Mouse (Mus musculus): ENCODE data around the gene Sp4. TPM values are rescaled to one million over a fixed set of nuclear protein-coding genes. Genes with fewer than 3 reads are reported as not detected.
A peak's percentile ranks its signal among the peaks of the same experiment; 100 is the strongest.

Sp4 gene
- 10 to 100 TPM in 1 of 2 experiments, 1 to 10 TPM in 1; 7.8 to 10.3 TPM for total RNA-seq (2021)

DNA sequence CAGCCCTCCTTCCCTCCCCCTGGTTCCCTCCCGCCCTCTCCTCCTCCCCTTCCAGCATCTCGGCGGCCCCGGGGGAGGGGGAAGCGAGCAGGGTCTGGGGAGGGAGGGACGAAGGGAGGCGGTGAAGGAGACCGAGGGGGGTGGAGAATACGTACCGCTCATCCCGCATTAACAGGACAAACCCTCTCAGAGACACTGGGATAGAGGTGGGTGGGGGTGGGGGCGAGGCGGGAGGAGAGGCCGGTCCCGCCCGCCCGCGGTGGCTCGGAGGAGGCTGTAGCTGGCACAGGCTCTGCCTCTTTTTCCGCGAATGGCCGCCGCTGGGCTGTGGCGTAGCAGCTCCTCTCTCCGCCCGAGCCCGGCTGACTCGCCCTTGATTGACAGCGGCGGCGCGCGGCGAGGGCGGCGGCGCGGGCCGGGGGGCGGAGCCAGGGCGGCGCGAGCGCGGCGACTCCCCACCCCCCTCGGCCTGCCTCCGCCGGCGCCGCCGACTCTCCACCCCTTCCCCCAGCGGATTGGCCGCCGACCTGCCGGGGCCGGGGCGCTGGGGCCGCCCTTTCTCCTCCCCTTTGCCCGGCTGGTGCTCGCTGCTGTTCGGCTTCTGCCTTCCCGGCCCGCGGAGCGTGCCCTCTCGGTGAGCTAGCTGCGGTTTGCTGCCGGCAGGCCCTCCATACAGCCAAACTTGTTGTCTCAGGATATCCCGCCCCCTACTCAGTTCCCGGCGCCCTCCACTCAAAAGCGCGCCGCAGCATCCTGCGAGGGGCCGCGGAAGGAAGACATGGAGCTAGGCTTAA lies at the start of gene Sp4:
TSS of gene Sp4 (minus strand) at position 369 of the 794 bp plus-strand sequence.
- intact Hi-C loops (cut with DNase I), result loop anchor here (5.0 kb wide), 2 partner anchors 104 to 551 kb away; partner anchors contain the start of gene Dnah11

DNA sequence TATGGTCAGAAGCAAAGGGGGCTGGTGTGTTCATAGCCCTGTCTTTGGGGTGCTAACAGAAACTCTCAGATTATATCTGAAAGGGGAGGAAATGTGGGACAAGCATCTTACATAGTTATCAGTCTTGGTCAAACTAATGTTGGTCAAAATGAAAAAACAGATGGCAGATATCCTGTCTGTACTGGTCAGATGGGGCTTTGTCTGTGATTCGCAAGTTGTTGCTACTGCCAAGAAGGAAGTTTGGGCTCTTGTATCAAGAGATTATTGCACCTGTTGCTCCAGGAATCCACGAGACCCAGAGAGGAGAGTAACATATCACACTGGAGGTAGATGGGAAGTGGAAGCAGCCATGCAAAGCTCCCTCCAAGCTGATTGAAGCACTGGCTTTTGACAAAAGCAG lies 37.9 kb upstream of the Sp4 start:
- intact Hi-C loops (cut with DNase I), result no loop called here
- DNase-seq, result no peak

More for the DNA sequence above, at the start of gene Sp4:
- peak; percentile 93 to 94 for DNase-seq

DNA sequence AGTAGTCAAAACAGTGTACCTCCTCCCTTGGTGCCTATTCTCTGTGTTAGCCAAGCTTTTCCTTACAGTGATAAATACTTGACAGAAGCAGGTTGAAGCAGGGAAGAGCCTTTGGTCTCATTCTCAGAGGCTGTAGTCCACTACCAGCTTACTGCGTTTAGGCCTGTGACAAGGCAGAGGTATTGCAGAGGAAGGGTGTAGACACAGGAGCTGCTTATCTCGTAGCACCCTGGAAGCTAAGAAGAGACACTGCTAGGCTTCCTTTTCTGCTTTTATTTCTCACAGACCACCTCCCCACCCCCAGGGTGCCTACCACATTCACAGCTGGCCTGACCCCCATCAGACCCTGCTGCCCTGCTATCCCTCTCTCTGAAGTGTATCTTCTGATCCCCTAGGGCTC lies 37.0 kb upstream of the Sp4 start:
- DNase-seq, result no peak
- intact Hi-C loops (cut with DNase I), result no loop called here

DNA sequence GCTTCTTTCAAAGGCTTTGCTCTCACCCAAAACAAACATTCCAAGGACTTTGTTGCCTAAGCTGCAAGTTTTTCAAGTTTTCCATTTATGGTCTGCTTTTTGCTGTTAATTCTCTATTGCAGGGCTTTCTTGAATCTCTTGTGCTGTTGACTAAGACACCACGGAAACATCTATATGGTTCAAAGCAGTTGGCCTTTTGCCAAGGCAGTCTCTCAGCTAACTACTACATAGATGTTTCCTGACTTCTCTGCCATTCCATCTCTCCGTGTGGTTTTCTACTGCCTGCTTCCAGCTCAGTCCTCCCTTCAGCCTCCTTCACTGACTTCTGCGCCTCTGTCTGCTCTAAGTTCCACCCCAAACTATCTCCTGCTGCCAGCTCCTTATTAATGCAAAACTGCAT lies 36.1 kb upstream of the Sp4 start:
- intact Hi-C loops (cut with DNase I), result no loop called here
- no peak for DNase-seq

DNA sequence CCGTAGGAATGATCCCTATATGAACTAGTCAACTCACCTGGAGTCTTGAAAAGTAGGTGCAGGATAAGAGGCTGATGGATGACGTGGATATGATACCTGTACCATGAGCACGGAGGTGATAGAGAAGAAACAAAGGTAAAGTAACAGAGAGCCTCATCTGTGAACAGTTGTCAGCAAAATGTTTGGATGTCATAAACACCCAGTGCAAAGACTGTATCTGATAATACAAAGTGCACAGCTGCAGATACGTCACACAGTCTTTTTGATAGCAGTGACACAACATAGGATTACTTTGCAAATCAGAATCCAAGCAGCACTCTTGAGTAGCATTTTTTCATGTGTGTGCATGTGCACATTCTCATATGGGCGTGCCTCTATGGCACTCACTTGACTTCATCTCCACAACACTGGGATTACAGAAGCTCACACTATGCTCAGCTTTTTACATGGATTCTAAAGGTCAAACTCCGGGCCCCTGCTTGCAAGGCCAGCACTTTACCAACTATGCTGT lies 27.6 kb upstream of the Sp4 start:
- no peak for DNase-seq
- intact Hi-C loops (cut with DNase I), result no loop called here

DNA sequence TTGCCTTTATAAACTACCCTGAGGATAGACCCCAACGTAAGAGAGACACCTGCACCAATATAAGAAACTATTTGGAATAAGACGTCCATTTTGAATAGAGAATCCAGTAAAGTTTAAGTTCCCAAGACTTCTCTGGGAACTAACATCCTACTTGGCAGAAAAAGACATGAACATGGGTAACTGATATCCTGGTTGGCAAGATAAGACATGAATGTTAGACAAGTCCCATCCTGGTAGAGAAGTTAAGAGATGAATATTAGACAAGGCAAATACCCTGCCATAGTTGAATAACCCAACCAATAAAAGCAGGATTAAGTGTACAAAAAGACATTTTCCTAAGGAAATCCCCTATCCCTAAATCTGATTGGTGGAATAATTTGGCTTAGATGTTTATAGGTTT lies 26.3 kb upstream of the Sp4 start:
- no peak for DNase-seq
- intact Hi-C loops (cut with DNase I), result no loop called here

DNA sequence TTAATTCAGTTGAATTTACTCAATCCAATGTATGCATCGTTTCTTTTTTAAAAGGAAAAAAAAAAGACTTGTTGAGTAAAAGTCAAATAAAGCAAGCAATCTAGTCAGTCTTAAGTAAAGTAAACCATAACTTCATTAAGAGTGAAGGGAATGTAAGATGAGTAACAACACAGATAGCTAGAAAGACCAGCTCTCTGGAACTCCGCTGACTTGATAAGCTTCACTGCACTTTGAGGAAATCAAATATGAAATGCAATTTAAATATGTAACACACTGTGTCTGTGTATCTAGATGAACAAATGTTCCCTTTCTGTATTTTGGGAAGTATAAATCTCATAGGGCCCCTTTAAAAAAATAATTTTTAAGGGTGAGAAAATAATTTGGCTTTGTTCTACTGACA lies 24.9 kb upstream of the Sp4 start:
- no peak for DNase-seq
- intact Hi-C loops (cut with DNase I), result no loop called here

DNA sequence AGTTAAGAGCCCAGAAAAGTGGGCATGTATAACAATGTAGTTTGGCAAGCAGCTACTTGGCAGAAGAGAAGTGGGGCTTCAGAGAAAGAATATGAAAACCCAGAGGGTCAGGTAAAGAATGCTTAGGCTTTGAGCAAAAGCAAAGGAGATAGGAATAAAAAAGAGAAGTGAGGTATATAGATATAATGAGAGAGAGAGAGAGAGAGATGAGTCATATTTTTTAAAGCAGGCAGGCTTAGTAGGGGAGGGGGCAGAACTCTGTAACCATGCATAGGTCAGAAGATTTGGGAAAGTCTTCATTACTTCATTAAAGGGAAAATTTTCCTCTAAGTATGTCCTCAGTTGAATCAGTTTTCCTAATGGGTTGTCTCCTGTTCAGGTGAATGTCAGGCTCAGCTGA lies 18.8 kb upstream of the Sp4 start:
- intact Hi-C loops (cut with DNase I), result no loop called here
- DNase-seq, result no peak

DNA sequence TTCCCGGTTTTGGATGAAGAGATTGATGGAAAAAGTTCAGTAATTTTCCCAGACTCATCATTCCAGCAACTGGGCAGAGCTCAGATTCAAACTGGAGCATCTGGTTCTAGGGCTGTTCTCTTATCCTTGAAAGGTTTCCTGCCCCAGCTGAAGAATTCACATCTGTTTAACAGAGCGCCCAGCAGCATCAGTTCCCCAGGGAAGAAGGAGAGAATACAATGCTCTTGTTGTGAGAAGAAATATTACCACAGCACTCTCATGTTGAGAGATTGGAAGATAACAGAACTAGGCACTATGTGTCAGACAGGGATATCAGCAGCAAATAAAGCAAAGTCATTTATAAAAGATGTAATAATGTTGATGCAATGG lies 13.2 kb upstream of the Sp4 start:
- intact Hi-C loops (cut with DNase I), result no loop called here
- peak in 1 of 2 experiments; percentile 4 for DNase-seq

DNA sequence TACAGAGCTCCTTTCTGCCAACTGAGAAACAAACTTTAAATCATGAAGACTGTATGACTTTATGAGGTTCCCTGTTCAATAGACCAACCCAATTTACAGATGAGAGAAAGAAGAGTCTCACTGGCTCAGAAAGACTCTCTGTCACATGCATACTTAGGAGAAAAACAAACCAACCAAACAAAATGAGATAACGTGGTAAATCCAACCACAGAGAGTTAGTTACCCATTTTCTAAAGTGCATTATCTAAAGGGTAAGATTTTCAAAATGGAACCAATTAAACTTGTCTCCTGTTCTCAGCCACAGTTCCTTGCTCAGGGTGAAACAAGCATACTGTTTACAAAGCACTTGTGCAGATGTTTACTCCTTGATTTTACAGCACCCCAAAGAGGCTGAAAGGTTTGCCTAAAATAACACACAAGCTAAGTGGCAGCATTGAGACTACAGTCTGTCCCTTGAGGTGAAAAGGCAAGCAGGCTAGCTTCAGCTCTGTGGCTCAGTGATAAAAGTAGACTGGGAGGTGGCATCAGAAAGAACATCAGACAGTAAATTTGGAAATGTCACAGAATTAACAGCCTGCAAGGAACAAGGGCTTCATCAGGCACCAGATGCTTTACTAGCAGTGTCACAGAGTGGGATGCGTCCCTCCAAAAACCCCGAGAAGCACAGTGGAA lies 12.7 kb upstream of the Sp4 start:
- intact Hi-C loops (cut with DNase I), result no loop called here
- no peak for DNase-seq

DNA sequence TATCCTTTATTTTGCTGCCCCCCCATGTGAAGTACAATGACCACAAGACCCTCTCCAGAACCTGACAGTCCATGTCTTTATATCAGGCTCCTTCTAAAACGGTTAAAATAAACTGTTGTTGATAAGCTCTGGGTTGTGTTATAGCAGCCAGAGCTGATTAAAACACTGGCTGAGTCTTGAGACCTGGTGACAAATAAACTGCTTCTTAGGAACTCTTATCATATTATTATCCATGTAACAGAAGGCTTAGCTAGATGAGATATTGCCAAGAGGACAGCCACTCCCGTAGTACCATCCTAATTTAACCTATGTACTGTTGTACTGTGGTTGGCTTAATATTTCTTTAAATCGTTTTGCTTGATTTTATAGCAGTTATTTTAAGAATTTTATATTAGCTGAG lies 2.3 kb upstream of the Sp4 start:
- intact Hi-C loops (cut with DNase I), result loop anchor here (5.0 kb wide), 2 partner anchors 106 to 549 kb away; partner anchors contain the start of gene Dnah11
- no peak for DNase-seq

DNA sequence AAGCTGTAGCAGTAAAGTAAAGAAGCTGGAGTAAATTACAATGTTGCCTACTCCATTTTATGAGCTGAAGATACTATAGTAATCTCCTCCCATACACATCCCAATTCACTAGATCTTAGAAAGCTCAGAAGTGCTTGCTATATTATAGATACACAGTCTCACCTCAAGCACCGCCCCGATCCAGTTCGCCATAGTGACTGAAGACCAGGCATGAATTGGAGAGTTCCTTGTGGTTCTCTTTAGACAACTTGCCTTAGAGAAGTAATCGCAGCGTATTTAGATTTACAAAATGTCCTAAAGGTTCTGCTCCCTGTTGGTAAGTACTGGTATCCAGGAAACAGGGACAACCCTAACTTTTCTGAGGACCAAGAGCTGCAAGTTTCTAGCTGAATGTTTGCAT lies 1.8 kb upstream of the Sp4 start:
- DNase-seq, result no peak
- intact Hi-C loops (cut with DNase I), result loop anchor here (5.0 kb wide), 2 partner anchors 106 to 549 kb away; partner anchors contain the start of gene Dnah11

DNA sequence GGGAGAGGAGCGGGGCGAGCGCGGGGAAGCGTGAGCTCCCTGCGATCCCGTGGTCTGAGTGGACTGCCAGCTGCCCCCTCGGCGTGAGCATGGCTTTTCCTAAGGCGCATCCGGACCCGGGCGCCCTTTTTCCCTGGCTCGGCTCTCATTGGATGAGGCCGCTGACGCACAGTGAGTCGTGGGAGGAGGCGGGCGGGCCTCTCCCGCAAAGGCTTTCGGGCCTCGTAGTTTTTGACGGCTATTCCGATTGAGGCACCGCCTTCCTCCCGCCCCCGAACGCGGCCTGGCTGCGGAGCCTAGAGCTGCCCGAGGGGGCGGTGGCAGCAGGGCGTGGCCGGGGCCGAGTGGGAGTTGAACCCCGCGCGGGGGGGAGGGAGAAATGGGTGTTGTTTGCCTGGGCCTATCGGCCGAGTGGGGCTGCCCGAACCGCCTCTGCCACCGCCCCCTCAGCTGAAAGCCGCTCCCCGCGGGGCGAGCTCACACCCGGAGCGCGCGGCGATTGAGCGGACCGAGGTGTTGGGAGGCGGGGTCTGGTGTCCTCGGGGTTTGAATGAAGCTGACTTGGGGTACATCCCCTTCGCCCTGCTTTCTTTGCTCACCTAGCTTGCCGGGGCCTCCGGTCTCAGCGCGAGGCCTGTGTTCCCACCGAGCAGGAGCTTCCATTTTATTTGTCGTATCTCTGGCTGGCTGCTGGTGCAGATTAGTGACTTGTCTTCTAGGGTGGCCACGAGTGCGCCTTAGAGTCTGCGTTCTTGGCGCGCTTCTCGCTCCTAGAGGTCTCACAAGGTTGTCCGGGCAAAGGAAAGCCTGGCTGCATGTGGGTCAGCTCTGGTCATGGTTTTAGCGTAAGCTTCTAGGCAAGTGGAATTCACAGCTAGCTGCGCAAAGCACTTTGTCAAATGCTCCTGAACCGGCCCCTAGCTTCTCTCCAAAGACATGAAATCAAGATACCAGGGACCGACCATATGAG lies 911 bp upstream of the Sp4 start:
- intact Hi-C loops (cut with DNase I), result loop anchor here (5.0 kb wide), 2 partner anchors 105 to 550 kb away; partner anchors contain the start of gene Dnah11

DNA sequence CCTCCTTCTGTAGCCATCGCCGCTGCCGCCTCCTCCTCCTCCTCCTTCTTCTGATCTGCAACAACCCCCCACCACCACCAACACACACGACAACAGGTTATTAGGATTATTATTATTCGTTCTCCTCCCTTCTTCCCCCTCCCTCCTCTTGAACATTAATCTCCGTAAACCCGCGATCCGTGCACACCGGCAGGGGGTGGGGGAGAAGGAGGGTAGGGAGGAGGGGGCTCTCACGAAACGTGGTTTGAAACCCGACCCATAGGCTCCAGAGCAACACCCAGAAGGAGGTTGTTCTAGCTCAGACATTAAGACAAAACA lies 527 bp downstream of the Sp4 start:
- intact Hi-C loops (cut with DNase I), result loop anchor here (5.0 kb wide), 2 partner anchors 103 to 552 kb away; partner anchors contain the start of gene Dnah11
- DNase-seq, result no peak

More for the DNA sequence above, 911 bp upstream of the Sp4 start:
- peak; percentile 99 to 100 for DNase-seq

DNA sequence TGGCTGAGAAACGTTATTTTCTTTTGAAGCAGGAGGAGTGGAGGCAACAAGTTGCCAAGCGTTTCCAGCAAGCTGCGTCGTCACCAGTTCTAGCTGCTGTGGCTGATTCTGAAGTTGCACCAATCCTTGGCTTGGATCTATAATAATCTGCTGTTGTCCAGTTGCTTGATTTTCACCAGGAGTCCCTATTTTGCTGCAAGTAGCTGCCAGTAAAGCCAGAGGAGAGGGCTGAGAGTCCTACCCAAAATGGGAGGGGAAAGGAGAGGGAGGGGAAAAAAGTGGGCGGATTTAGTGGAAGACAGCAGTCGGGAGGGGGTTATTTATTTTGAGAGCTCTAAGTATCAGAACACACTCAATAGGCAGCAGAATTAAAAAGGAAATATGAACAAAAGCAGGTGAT lies 1.3 kb downstream of the Sp4 start:
- intact Hi-C loops (cut with DNase I), result loop anchor here (5.0 to 10.0 kb wide), 3 partner anchors 103 to 552 kb away; partner anchors contain the start of gene Dnah11
- peak; percentile 51 to 58 for DNase-seq

DNA sequence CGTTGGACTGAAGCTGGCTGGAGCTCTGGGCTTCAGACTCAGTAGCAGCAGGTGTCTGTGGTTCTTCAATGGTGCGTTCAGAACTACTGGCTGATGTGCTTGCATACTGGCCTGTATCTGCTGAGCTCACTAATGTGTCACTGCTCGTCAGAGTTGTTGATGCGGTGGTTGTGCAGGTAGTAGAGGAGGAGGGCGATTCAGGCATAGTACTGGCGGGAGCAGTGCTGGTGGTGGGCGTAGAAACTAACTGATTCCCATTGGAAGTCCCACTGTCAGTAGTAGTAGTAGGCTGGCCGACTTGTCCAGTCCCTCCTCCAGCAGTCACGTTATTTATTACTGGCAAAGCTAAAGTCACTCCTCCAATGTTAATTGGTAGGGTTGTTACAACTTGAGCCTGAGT lies 2.1 kb downstream of the Sp4 start:
- intact Hi-C loops (cut with DNase I), result loop anchor here (10.0 kb wide), 1 partner anchor 454 kb away; no protein-coding TSS in a partner anchor

DNA sequence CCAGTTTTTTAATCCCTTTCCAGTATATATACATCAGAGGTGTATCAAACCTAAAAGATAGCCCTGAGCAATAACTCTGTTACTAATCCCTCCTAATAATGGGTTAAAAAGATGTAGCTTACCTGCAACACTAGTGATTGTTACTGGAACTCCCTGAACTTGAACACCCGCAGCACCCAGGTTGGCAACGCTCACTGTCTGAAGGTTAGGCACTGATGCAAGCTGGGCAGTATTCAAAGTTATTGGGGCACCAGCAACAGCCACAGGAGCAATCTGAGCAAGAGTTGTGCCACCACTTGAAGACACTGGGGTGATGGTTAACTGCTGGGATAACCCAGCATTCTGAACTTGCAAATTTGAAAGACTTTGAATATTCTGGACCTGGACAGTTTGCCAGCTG lies 2.7 kb downstream of the Sp4 start:
- intact Hi-C loops (cut with DNase I), result loop anchor here (10.0 kb wide), 1 partner anchor 454 kb away; no protein-coding TSS in a partner anchor

More for the DNA sequence above, 2.1 kb downstream of the Sp4 start:
- peak in 1 of 2 experiments; percentile 3 for DNase-seq

DNA sequence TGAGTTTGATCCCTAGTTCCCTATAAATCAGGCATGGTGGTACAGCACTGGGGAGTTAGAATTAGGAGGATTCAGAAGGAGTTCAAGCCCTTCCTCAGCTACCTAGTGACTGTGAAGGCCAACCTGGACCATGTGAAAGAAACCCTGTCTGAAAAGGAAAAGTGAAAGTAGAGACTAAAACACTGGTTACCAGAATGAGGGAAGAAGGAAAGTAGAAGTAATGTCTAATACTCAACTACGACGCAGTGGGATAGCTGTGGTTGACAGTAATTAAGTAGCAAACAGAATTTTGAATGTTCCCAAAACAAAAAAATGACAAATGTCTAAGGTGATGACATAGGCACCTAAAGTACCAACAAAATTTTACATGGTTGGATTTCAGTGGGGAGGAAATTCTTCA lies 5.0 kb downstream of the Sp4 start:
- intact Hi-C loops (cut with DNase I), result loop anchor here (10.0 kb wide), 1 partner anchor 451 kb away; no protein-coding TSS in a partner anchor
- DNase-seq, result no peak

More for the DNA sequence above, 2.7 kb downstream of the Sp4 start:
- no peak for DNase-seq

DNA sequence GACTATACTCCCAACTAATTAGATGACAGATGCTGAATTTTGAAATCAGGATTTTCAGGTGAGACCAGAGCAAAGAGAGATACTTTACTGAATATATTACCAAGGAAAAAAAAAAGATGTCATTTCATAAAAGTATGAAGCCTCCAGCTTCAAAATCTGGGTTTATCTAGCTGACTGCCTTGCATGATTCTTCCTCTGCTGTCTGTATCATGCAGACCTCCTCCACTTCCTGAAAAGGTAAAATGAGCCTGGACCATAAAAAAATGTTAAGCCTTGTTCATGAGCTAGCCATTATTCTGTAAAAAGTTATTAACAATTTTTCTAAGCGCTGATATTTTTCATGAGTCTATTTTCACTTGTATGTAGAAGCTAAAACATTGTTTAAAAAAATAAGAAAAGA lies 5.4 kb downstream of the Sp4 start:
- intact Hi-C loops (cut with DNase I), result loop anchor here (10.0 kb wide), 1 partner anchor 451 kb away; no protein-coding TSS in a partner anchor
- no peak for DNase-seq

DNA sequence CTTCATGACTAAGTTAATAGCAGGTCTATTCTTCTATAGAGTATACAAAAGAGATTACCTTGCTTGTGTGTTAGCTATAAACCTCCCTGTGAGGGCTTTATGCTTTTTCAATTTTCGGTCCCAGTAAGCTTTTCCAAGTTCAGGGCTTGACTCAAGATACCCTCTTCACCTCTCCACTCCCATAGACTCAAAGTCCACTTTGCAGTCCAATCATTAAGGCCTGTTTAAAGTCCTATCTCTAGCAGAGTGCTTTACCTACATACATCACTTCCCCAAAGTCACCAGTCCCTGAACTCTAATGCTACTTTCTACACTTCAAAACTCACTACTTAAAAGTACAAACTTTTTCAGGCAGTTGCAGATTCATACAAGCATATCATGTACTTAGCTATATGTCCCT lies 12.3 kb downstream of the Sp4 start:
- DNase-seq, result no peak
- intact Hi-C loops (cut with DNase I), result no loop called here
